Mouse (Mus musculus) stomach, postnatal 0 days (tissue): ENCODE data around the gene Ano8.

Source experiments
- CTCF ChIP-seq: IDR thresholded peaks from 2 replicates; pipeline ENCODE4 v1.5.1; 2016; ENCODE audit warnings: antibody characterized with exemption, low read depth, mild to moderate bottlenecking, moderate library complexity
- EP300 ChIP-seq: optimal IDR thresholded peaks from 2 replicates; pipeline ENCODE3; 2016; ENCODE audit warnings: antibody characterized with exemption

- TF ChIP-seq CTCF (no peak), EP300 (no peak)
Measured at GRCm38 (mm10) chr8:71460716-71461115, 25.0 kb downstream of the Ano8 start.
